Comparison of ENCODE assay signal across 8 mouse cellular contexts in the genomic region with DNA sequence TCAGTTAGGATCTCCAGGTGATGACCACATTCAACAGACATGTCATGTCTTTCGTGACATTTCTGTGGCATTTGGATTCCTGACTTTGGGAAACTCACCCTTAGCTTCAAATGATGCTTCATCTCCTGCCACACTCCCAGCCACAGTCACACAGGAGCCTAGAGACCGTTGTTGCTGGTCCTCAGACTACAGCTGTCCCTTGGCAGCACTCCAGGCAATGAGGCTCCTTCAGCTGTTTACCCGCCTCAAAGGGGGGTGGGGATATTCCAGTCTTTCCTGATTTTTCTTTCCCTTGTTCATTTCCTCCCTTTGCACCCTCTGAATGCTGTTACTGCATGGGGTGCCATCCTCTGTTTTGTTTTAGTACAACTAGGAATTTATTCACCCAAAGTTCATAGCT.
DNase-seq lines count a peak whose midpoint lies in the region; ATAC-seq and TF ChIP-seq lines count a peak whose summit lies in the region.

No protein-coding gene starts in this region.

- WGBS in limb, embryonic 14.5 days: 26% methylated on average over 3 of the region's 3 CpGs
- 67% methylated on average over 3 of the region's 3 CpGs for WGBS in limb, embryonic 10.5 days
- WGBS in heart, adult 2 months: 22% methylated on average over 3 of the region's 3 CpGs
- 42% methylated on average over 3 of the region's 3 CpGs for WGBS in kidney, embryonic 15.5 days
- WGBS in neural tube, embryonic 13.5 days: 41% methylated on average over 3 of the region's 3 CpGs

- peaks cover 26% of the 10 kb centered on the region for H3K4me1 ChIP-seq in limb, embryonic 14.5 days (ENCODE audit: control insufficient read depth, insufficient read depth, low read length)
- H3K4me1 ChIP-seq in limb, embryonic 10.5 days: peaks cover 54% of the 10 kb centered on the region
- peaks cover 8% of the 10 kb centered on the region for H3K4me1 ChIP-seq in heart, adult 2 months (ENCODE audit: control insufficient read depth, insufficient read depth, low read length)
- peaks cover 47% of the 10 kb centered on the region for H3K4me1 ChIP-seq in kidney, embryonic 15.5 days
- H3K4me1 ChIP-seq in neural tube, embryonic 13.5 days (replicated peaks): peaks cover 29% of the 10 kb centered on the region

- H3K27me3 ChIP-seq in limb, embryonic 14.5 days (ENCODE audit: control insufficient read depth, insufficient read depth, low read length): no peaks in the 10 kb centered on the region
- H3K27me3 ChIP-seq in limb, embryonic 10.5 days (ENCODE audit: low read depth, poor library complexity, severe bottlenecking): no peaks in the 10 kb centered on the region
- no peaks in the 10 kb centered on the region for H3K27me3 ChIP-seq in heart, adult 2 months (ENCODE audit: control insufficient read depth, insufficient read depth, low read length)
- H3K27me3 ChIP-seq in kidney, embryonic 15.5 days: no peaks in the 10 kb centered on the region
- no peaks in the 10 kb centered on the region for H3K27me3 ChIP-seq in neural tube, embryonic 13.5 days

- H3K4me3 ChIP-seq in limb, embryonic 14.5 days (replicated peaks; ENCODE audit: low read length): no peak overlapping the region
- H3K4me3 ChIP-seq in limb, embryonic 10.5 days: no peak overlapping the region
- no peak overlapping the region for H3K4me3 ChIP-seq in heart, adult 2 months
- no peak overlapping the region for H3K4me3 ChIP-seq in kidney, embryonic 15.5 days (replicated peaks)
- H3K4me3 ChIP-seq in neural tube, embryonic 13.5 days: no peak overlapping the region

- TF ChIP-seq EP300 in heart, adult 2 months (IDR thresholded peaks at IDR 0.05; ENCODE audit: insufficient read depth, low read depth, low read length): no peak

- no peak overlapping the region for H3K4me2 ChIP-seq in limb, embryonic 14.5 days (replicated peaks; ENCODE audit: low read depth, low read length, severe bottlenecking)
- H3K4me2 ChIP-seq in kidney, embryonic 15.5 days: no peak overlapping the region
- H3K4me2 ChIP-seq in neural tube, embryonic 13.5 days: no peak overlapping the region

- no peaks in the 10 kb centered on the region for H3K9me3 ChIP-seq in limb, embryonic 14.5 days (ENCODE audit: control insufficient read depth, low read length)
- no peaks in the 10 kb centered on the region for H3K9me3 ChIP-seq in limb, embryonic 10.5 days (replicated peaks)
- H3K9me3 ChIP-seq in kidney, embryonic 15.5 days (replicated peaks): no peaks in the 10 kb centered on the region
- no peaks in the 10 kb centered on the region for H3K9me3 ChIP-seq in neural tube, embryonic 13.5 days

- no peaks in the 10 kb centered on the region; the same call in 1 of the 2 replicates for H3K36me3 ChIP-seq in limb, embryonic 14.5 days (ENCODE audit: control insufficient read depth, insufficient read depth, low read length)
- H3K36me3 ChIP-seq in limb, embryonic 10.5 days: no peaks in the 10 kb centered on the region
- H3K36me3 ChIP-seq in heart, adult 2 months (ENCODE audit: control insufficient read depth, insufficient read depth, low read length): peaks cover 3% of the 10 kb centered on the region
- H3K36me3 ChIP-seq in kidney, embryonic 15.5 days: no peaks in the 10 kb centered on the region
- no peaks in the 10 kb centered on the region for H3K36me3 ChIP-seq in neural tube, embryonic 13.5 days

- TF ChIP-seq POLR2A in limb, embryonic 14.5 days (IDR thresholded peaks at IDR 0.05; ENCODE audit: borderline replicate concordance, extremely low read depth, insufficient read depth, insufficient read length): no peak
- no peak for TF ChIP-seq POLR2A in heart, adult 2 months (IDR thresholded peaks at IDR 0.05; ENCODE audit: insufficient read depth, low read depth, low read length)

- H3K27ac ChIP-seq in limb, embryonic 14.5 days (replicated peaks; ENCODE audit: low read depth, low read length): no peak overlapping the region
- H3K27ac ChIP-seq in limb, embryonic 10.5 days: no peak overlapping the region
- H3K27ac ChIP-seq in heart, adult 2 months: peak overlapping the region; percentile 4; the same call in 1 of the 2 replicates
- H3K27ac ChIP-seq in kidney, embryonic 15.5 days: peak overlapping the region; percentile 4; the same call in 1 of the 2 replicates
- H3K27ac ChIP-seq in neural tube, embryonic 13.5 days (replicated peaks): peak overlapping the region; percentile 70

- TF ChIP-seq CTCF in heart, adult 2 months (IDR thresholded peaks at IDR 0.05): no peak

- ATAC-seq in limb, embryonic 14.5 days (ENCODE audit: low FRiP score, low read depth): no peak
- no peak for ATAC-seq in kidney, embryonic 15.5 days (replicated peaks; ENCODE audit: low FRiP score)
- no peak for ATAC-seq in neural tube, embryonic 13.5 days (ENCODE audit: low read depth)
- ATAC-seq in megakaryocyte, adult 5-6 weeks (ENCODE audit: poor library complexity, severe bottlenecking): no peak

- H3K9ac ChIP-seq in limb, embryonic 14.5 days (ENCODE audit: low read depth, low read length, severe bottlenecking): no peak overlapping the region
- no peak overlapping the region for H3K9ac ChIP-seq in heart, adult 2 months (ENCODE audit: low read depth, low read length)
- no peak overlapping the region for H3K9ac ChIP-seq in kidney, embryonic 15.5 days
- H3K9ac ChIP-seq in neural tube, embryonic 13.5 days: no peak overlapping the region

- H3K79me2 ChIP-seq in heart, adult 2 months (replicated peaks; ENCODE audit: control insufficient read depth, insufficient read depth, low read length): peaks cover 1% of the 10 kb centered on the region

- peak; percentile 76 for DNase-seq in limb, embryonic 14.5 days (ENCODE audit: low spot score)
- no peak for DNase-seq in limb, embryonic 10.5 days (ENCODE audit: low spot score)
- DNase-seq in cerebellum, adult 9-10 months: peak; percentile 62
- peak; percentile 67 to 68 for DNase-seq in heart, adult 2 months
- DNase-seq in embryo, embryonic 9.5 days (ENCODE audit: extremely low spot score): no peak

- intact Hi-C loops in heart, adult 2 months (cut with DNase I): no loop called here

Comparison
In these comparisons a context has a peak if more than half of its experiments do, and no peak if none do; other contexts are left out.
1. DNase-seq: peak in limb, embryonic 14.5 days (single experiment), cerebellum, adult 9-10 months (single experiment) and heart, adult 2 months (2 of 2); none in limb, embryonic 10.5 days (single experiment) and embryo, embryonic 9.5 days (single experiment).
2. H3K27ac ChIP-seq: peak in heart, adult 2 months (single experiment), kidney, embryonic 15.5 days (single experiment) and neural tube, embryonic 13.5 days (single experiment); none in limb, embryonic 14.5 days (single experiment) and limb, embryonic 10.5 days (single experiment).